In the genomic region with DNA sequence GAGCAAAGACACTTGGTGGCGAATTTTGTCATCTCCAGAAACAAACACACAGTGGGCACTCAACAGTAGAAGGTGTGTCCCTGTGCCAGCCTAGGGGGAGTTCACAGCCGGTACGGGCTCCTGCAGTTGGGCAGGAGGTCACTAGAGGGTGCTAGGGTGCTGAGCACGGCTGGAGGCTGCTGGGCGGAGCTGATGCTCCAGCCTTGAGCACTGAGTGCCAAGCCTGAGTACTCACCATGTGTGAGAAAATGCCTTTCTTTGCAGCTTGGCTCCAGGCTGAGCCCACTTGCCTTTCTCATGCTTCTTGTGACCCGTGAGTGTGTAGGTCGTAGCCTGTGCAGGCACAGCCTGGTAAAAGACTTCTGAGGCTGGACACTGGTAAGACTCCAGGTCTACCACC, we compare ENCODE assay signal across 8 mouse cellular contexts. TPM values are rescaled to one million over a fixed set of nuclear protein-coding genes. Genes with fewer than 3 reads are reported as not detected.
DNase-seq lines count a peak whose midpoint lies in the region; ATAC-seq and TF ChIP-seq lines count a peak whose summit lies in the region.

No protein-coding gene starts in this region.

- no peaks in the 10 kb centered on the region for H3K36me3 ChIP-seq in forebrain, embryonic 12.5 days (replicated peaks)
- H3K36me3 ChIP-seq in heart, postnatal 0 days (replicated peaks; ENCODE audit: control insufficient read depth, insufficient read depth, low read length) = no peaks in the 10 kb centered on the region
- H3K36me3 ChIP-seq in liver, embryonic 15.5 days (replicated peaks) = no peaks in the 10 kb centered on the region
- no peaks in the 10 kb centered on the region for H3K36me3 ChIP-seq in neural tube, embryonic 12.5 days
- no peaks in the 10 kb centered on the region for H3K36me3 ChIP-seq in stomach, postnatal 0 days (ENCODE audit: control insufficient read depth, insufficient read depth, low read length)

- no peaks in the 10 kb centered on the region for H3K9me3 ChIP-seq in forebrain, embryonic 12.5 days
- no peaks in the 10 kb centered on the region for H3K9me3 ChIP-seq in heart, postnatal 0 days (replicated peaks; ENCODE audit: control insufficient read depth, low read length)
- no peaks in the 10 kb centered on the region for H3K9me3 ChIP-seq in liver, embryonic 15.5 days (replicated peaks)
- no peaks in the 10 kb centered on the region for H3K9me3 ChIP-seq in neural tube, embryonic 12.5 days
- H3K9me3 ChIP-seq in stomach, postnatal 0 days (ENCODE audit: control insufficient read depth, low read length) = no peaks in the 10 kb centered on the region

- WGBS in forebrain, embryonic 12.5 days = under 1% methylated on average over 7 of the region's 7 CpGs
- WGBS in heart, postnatal 0 days = 0% methylated on average over 7 of the region's 7 CpGs
- WGBS in liver, embryonic 15.5 days (ENCODE audit: insufficient replicate concordance) = under 1% methylated on average over 7 of the region's 7 CpGs
- WGBS in neural tube, embryonic 12.5 days = 2% methylated on average over 7 of the region's 7 CpGs
- 0% methylated on average over 7 of the region's 7 CpGs for WGBS in stomach, postnatal 0 days

- no peak overlapping the region for H3K9ac ChIP-seq in forebrain, embryonic 12.5 days
- no peak overlapping the region for H3K9ac ChIP-seq in heart, postnatal 0 days (replicated peaks; ENCODE audit: low read depth, low read length)
- H3K9ac ChIP-seq in liver, embryonic 15.5 days = no peak overlapping the region
- H3K9ac ChIP-seq in neural tube, embryonic 12.5 days = no peak overlapping the region
- H3K9ac ChIP-seq in stomach, postnatal 0 days (ENCODE audit: low read length) = no peak overlapping the region

- no peak overlapping the region for H3K4me2 ChIP-seq in forebrain, embryonic 12.5 days
- no peak overlapping the region for H3K4me2 ChIP-seq in heart, postnatal 0 days (ENCODE audit: low read depth, low read length)
- H3K4me2 ChIP-seq in liver, embryonic 15.5 days = no peak overlapping the region
- no peak overlapping the region for H3K4me2 ChIP-seq in neural tube, embryonic 12.5 days (replicated peaks)
- no peak overlapping the region for H3K4me2 ChIP-seq in stomach, postnatal 0 days (replicated peaks; ENCODE audit: low read depth)

- peaks cover 16% of the 10 kb centered on the region for H3K4me1 ChIP-seq in forebrain, embryonic 12.5 days
- peaks cover 38% of the 10 kb centered on the region for H3K4me1 ChIP-seq in heart, postnatal 0 days (ENCODE audit: control insufficient read depth, insufficient read depth)
- peaks cover 11% of the 10 kb centered on the region for H3K4me1 ChIP-seq in liver, embryonic 15.5 days (replicated peaks)
- peaks cover 11% of the 10 kb centered on the region for H3K4me1 ChIP-seq in neural tube, embryonic 12.5 days
- H3K4me1 ChIP-seq in stomach, postnatal 0 days (replicated peaks; ENCODE audit: control insufficient read depth, insufficient read depth) = no peaks in the 10 kb centered on the region

- ATAC-seq in forebrain, embryonic 12.5 days (ENCODE audit: low FRiP score) = peak; percentile 82
- ATAC-seq in heart, postnatal 0 days (ENCODE audit: insufficient read depth, low read depth) = peak; percentile 74
- ATAC-seq in liver, embryonic 15.5 days (ENCODE audit: insufficient read depth) = peak; percentile 48
- peak; percentile 78 for ATAC-seq in neural tube, embryonic 12.5 days (ENCODE audit: low FRiP score, low read depth)
- ATAC-seq in stomach, postnatal 0 days (ENCODE audit: low FRiP score, low TSS enrichment) = peak; percentile 83

- no peak for TF ChIP-seq EP300 in heart, postnatal 0 days (IDR thresholded peaks at IDR 0.05; ENCODE audit: low read depth)
- no peak for TF ChIP-seq EP300 in stomach, postnatal 0 days (optimal IDR thresholded peaks at IDR 0.05)

- DNase-seq in CD4-positive, CD25-positive, alpha-beta regulatory T cell, adult 2 months (ENCODE audit: low read depth, low spot score) = peak; percentile 91
- peak; percentile 76 for DNase-seq in c-Kit-positive CD71-negative TER-119-negative erythroid progenitor cells, embryonic 14.5 days (ENCODE audit: low read depth)
- DNase-seq in heart, postnatal 0 days (ENCODE audit: low spot score) = peak; percentile 87
- DNase-seq in kidney, postnatal 36 days = peak; percentile 86 to 95
- DNase-seq in stomach, postnatal 0 days (ENCODE audit: low spot score) = peak; percentile 90

- H3K27me3 ChIP-seq in forebrain, embryonic 12.5 days = peaks cover 21% of the 10 kb centered on the region
- no peaks in the 10 kb centered on the region for H3K27me3 ChIP-seq in heart, postnatal 0 days (ENCODE audit: control insufficient read depth, insufficient read depth, low read length)
- no peaks in the 10 kb centered on the region for H3K27me3 ChIP-seq in liver, embryonic 15.5 days
- H3K27me3 ChIP-seq in neural tube, embryonic 12.5 days (replicated peaks) = peaks cover 4% of the 10 kb centered on the region; the same call in 1 of the 2 replicates
- no peaks in the 10 kb centered on the region for H3K27me3 ChIP-seq in stomach, postnatal 0 days (ENCODE audit: control insufficient read depth, insufficient read depth, low read length)

- peak; percentile 95 for TF ChIP-seq CTCF in heart, postnatal 0 days (IDR thresholded peaks at IDR 0.05; ENCODE audit: low read depth)
- peak; percentile 98 for TF ChIP-seq CTCF in stomach, postnatal 0 days (IDR thresholded peaks at IDR 0.05; ENCODE audit: low read depth)

- H3K4me3 ChIP-seq in forebrain, embryonic 12.5 days (replicated peaks) = no peak overlapping the region
- no peak overlapping the region for H3K4me3 ChIP-seq in heart, postnatal 0 days (ENCODE audit: low read depth, low read length)
- no peak overlapping the region for H3K4me3 ChIP-seq in liver, embryonic 15.5 days (replicated peaks)
- no peak overlapping the region for H3K4me3 ChIP-seq in neural tube, embryonic 12.5 days
- H3K4me3 ChIP-seq in stomach, postnatal 0 days (ENCODE audit: low read depth, low read length) = no peak overlapping the region

- no peak overlapping the region for H3K27ac ChIP-seq in forebrain, embryonic 12.5 days
- H3K27ac ChIP-seq in heart, postnatal 0 days (ENCODE audit: low read depth) = peak overlapping the region; percentile 62; the same call in 1 of the 2 replicates
- no peak overlapping the region for H3K27ac ChIP-seq in liver, embryonic 15.5 days (replicated peaks)
- no peak overlapping the region for H3K27ac ChIP-seq in neural tube, embryonic 12.5 days
- no peak overlapping the region for H3K27ac ChIP-seq in stomach, postnatal 0 days (replicated peaks)

RNA-seq across cellular contexts. Expression of gene Pwwp2b, which starts 14.6 kb away (rescaled TPM):
- polyA plus RNA-seq in forebrain, embryonic 12.5 days (2016; fragmentation: Nextera tagmentation; extraction: Ambion mirVana) = 4.0 and 4.8 TPM in 2 replicates
- total RNA-seq in heart, postnatal 0 days (2014; rRNA removed; ENCODE audit: low replicate concordance) = 9.0 and 9.4 TPM in 2 replicates
- 6.0 and 7.4 TPM in 2 replicates for polyA plus RNA-seq in heart, postnatal 0 days (2015; fragmentation: Nextera tagmentation; extraction: Ambion mirVana)
- polyA plus RNA-seq in liver, embryonic 15.5 days (2015; fragmentation: Nextera tagmentation; extraction: Ambion mirVana) = 1.5 and 1.6 TPM in 2 replicates
- 4.9 and 5.3 TPM in 2 replicates for polyA plus RNA-seq in neural tube, embryonic 12.5 days (2016; fragmentation: Nextera tagmentation; extraction: Ambion mirVana)
- 16.0 and 17.2 TPM in 2 replicates for polyA plus RNA-seq in stomach, postnatal 0 days (2015; fragmentation: Nextera tagmentation; extraction: Ambion mirVana)

RNA-seq across cellular contexts. Expression of gene Stk32c, which starts 20.6 kb away (rescaled TPM):
- polyA plus RNA-seq in forebrain, embryonic 12.5 days (2016; fragmentation: Nextera tagmentation; extraction: Ambion mirVana) = 0.46 and 0.62 TPM in 2 replicates
- total RNA-seq in heart, postnatal 0 days (2014; rRNA removed; ENCODE audit: low replicate concordance) = 0.31 and 0.42 TPM in 2 replicates
- polyA plus RNA-seq in heart, postnatal 0 days (2015; fragmentation: Nextera tagmentation; extraction: Ambion mirVana) = 0.08 TPM in 1 of 2 replicates, not detected in the other
- polyA plus RNA-seq in liver, embryonic 15.5 days (2015; fragmentation: Nextera tagmentation; extraction: Ambion mirVana) = not detected in 2 replicates
- 1.2 and 2.0 TPM in 2 replicates for polyA plus RNA-seq in neural tube, embryonic 12.5 days (2016; fragmentation: Nextera tagmentation; extraction: Ambion mirVana)
- 0.11 TPM in 1 of 2 replicates, not detected in the other for polyA plus RNA-seq in stomach, postnatal 0 days (2015; fragmentation: Nextera tagmentation; extraction: Ambion mirVana)

RNA-seq across cellular contexts. Expression of gene Lrrc27, which starts 20.9 kb away (rescaled TPM):
- polyA plus RNA-seq in forebrain, embryonic 12.5 days (2016; fragmentation: Nextera tagmentation; extraction: Ambion mirVana) = 5.1 and 6.0 TPM in 2 replicates
- total RNA-seq in heart, postnatal 0 days (2014; rRNA removed; ENCODE audit: low replicate concordance) = 1.9 and 2.9 TPM in 2 replicates
- 3.9 and 5.0 TPM in 2 replicates for polyA plus RNA-seq in heart, postnatal 0 days (2015; fragmentation: Nextera tagmentation; extraction: Ambion mirVana)
- 0.54 and 1.2 TPM in 2 replicates for polyA plus RNA-seq in liver, embryonic 15.5 days (2015; fragmentation: Nextera tagmentation; extraction: Ambion mirVana)
- polyA plus RNA-seq in neural tube, embryonic 12.5 days (2016; fragmentation: Nextera tagmentation; extraction: Ambion mirVana) = 3.9 and 5.3 TPM in 2 replicates
- 3.6 and 5.1 TPM in 2 replicates for polyA plus RNA-seq in stomach, postnatal 0 days (2015; fragmentation: Nextera tagmentation; extraction: Ambion mirVana)
